Mouse (Mus musculus) heart, embryonic 13.5 days (tissue): Measurements from ENCODE around the gene Arid5b. TPM values are rescaled to one million over a fixed set of nuclear protein-coding genes. Genes with fewer than 3 reads are reported as not detected.

Experiments used
- ATAC-seq: fragments of 200-750 bp; cut with Nextera tagmentation; 2 replicates; pipeline ENCODE4 v1.8.0; 2017; ENCODE audit warnings: moderate TSS enrichment; ENCODE audit not compliant: insufficient number of reproducible peaks, low FRiP score, low TSS enrichment; ENCODE audit errors: extremely low read depth
- H3K27ac ChIP-seq: fragments of 300-500 bp; sonication (generic); replicated peaks from 2 replicates; pipeline ENCODE4 v1.5.1; 2015; ENCODE audit warnings: moderate library complexity, mild to moderate bottlenecking, inconsistent platforms
- H3K27me3 ChIP-seq: fragments of 300-500 bp; sonication (generic); replicated peaks from 2 replicates; pipeline ENCODE4 v1.6.1; 2015; ENCODE audit warnings: mild to moderate bottlenecking, inconsistent platforms
- H3K36me3 ChIP-seq: fragments of 300-500 bp; sonication (generic); 2 replicates; pipeline ENCODE4 v1.6.1; 2015; ENCODE audit warnings: mild to moderate bottlenecking, inconsistent platforms
- H3K4me1 ChIP-seq: fragments of 300-500 bp; sonication (generic); 2 replicates; pipeline ENCODE4 v1.6.1; 2015; ENCODE audit warnings: inconsistent platforms
- H3K4me2 ChIP-seq: fragments of 300-500 bp; sonication (generic); 2 replicates; pipeline ENCODE4 v1.6.1; 2015; ENCODE audit warnings: inconsistent platforms, mild to moderate bottlenecking, moderate library complexity
- H3K4me3 ChIP-seq: fragments of 300-500 bp; sonication (generic); 2 replicates; pipeline ENCODE4 v1.5.1; 2015; ENCODE audit warnings: moderate library complexity, mild to moderate bottlenecking, inconsistent platforms
- H3K9ac ChIP-seq: fragments of 300-500 bp; sonication (generic); 2 replicates; pipeline ENCODE4 v1.6.1; 2015; ENCODE audit warnings: inconsistent platforms, mild to moderate bottlenecking, moderate library complexity
- H3K9me3 ChIP-seq: fragments of 300-500 bp; sonication (generic); 2 replicates; pipeline ENCODE4 v1.6.1; 2016; ENCODE audit warnings: inconsistent platforms
- WGBS: fragments of 180-500 bp; shearing (Covaris S2); methylation state at CpG from one replicate; pipeline ENCODE4 v1.1.7; 2015; ENCODE audit warnings: mixed read lengths; 5-methylcytosine and 5-hydroxymethylcytosine counted together
- polyA plus RNA-seq: library from polyadenylated mRNA; unstranded; fragments of >200 nt; fragmentation: Nextera tagmentation; extraction: Ambion mirVana; gene quantifications from 2 replicates; pipeline ENCODE4 v1.2.1, GENCODE M21; 2015

Gene Arid5b
- polyA plus RNA-seq, 1 experiment from 2014 or later = 17.9 TPM

- H3K9me3 ChIP-seq = no peaks in the 10 kb centered on the region
- 81% methylated on average over 5 of the region's 5 CpGs for WGBS
- H3K4me3 ChIP-seq = no peak overlapping the region
- H3K4me1 ChIP-seq = peaks cover 85% of the 10 kb centered on the region
- ATAC-seq = no peak
- H3K36me3 ChIP-seq = peaks cover 44% of the 10 kb centered on the region
- H3K9ac ChIP-seq = no peak overlapping the region
- H3K4me2 ChIP-seq = peak overlapping the region; percentile 4; the same call in 1 of the 2 replicates
- no peak overlapping the region for H3K27ac ChIP-seq
- no peaks in the 10 kb centered on the region for H3K27me3 ChIP-seq
Observed at GRCm38 (mm10) chr10:68132154-68132553, 146.4 kb downstream of the Arid5b start.

GRCm38 (mm10) chr10:68129651-68130050 lies 148.9 kb downstream of the Arid5b start:
- no peak for ATAC-seq
- 0 out of 2 replicates have a peak overlapping the region, but pooled peaks have one; percentile 5 for H3K27ac ChIP-seq
- H3K4me2 ChIP-seq = no peak overlapping the region
- peaks cover 85% of the 10 kb centered on the region for H3K4me1 ChIP-seq
- no peak overlapping the region for H3K4me3 ChIP-seq
- peak overlapping the region; percentile 4; the same call in 1 of the 2 replicates for H3K9ac ChIP-seq
- H3K27me3 ChIP-seq = no peaks in the 10 kb centered on the region
- 58% methylated on average over 7 of the region's 7 CpGs for WGBS
- no peaks in the 10 kb centered on the region for H3K9me3 ChIP-seq
- H3K36me3 ChIP-seq = peaks cover 66% of the 10 kb centered on the region

- peak overlapping the region; percentile 9; the same call in 1 of the 2 replicates for H3K9ac ChIP-seq
- H3K9me3 ChIP-seq = no peaks in the 10 kb centered on the region
- H3K27ac ChIP-seq = peak overlapping the region; percentile 76
- ATAC-seq = no peak
- H3K4me1 ChIP-seq = peaks cover 78% of the 10 kb centered on the region
- H3K27me3 ChIP-seq = no peaks in the 10 kb centered on the region
- H3K4me3 ChIP-seq = no peak overlapping the region
- WGBS = 78% methylated on average over 3 of the region's 3 CpGs
- H3K4me2 ChIP-seq = peak overlapping the region; percentile 44
- peaks cover 73% of the 10 kb centered on the region for H3K36me3 ChIP-seq
Observed at GRCm38 (mm10) chr10:68129009-68129408, 149.5 kb downstream of the Arid5b start.

- Histone ChIP-seq H3K27ac (peak overlapping the region; percentile 76), H3K4me1 (peaks cover 73% of the 10 kb centered on the region), H3K4me3 (no peak overlapping the region), H3K9ac (peak overlapping the region; percentile 9; the same call in 1 of the 2 replicates), H3K4me2 (peak overlapping the region; percentile 44), H3K36me3 (peaks cover 76% of the 10 kb centered on the region), H3K27me3 (no peaks in the 10 kb centered on the region), H3K9me3 (no peaks in the 10 kb centered on the region)
- 36% methylated on average over 10 of the region's 10 CpGs for WGBS
- no peak for ATAC-seq
Observed at GRCm38 (mm10) chr10:68128441-68128848, 150.1 kb downstream of the Arid5b start.

GRCm38 (mm10) chr10:68127604-68128256 lies 150.8 kb downstream of the Arid5b start:
- ATAC-seq = no peak
- Histone ChIP-seq H3K9me3 (no peaks in the 10 kb centered on the region), H3K27me3 (no peaks in the 10 kb centered on the region), H3K4me3 (no peak overlapping the region), H3K36me3 (peaks cover 73% of the 10 kb centered on the region), H3K4me2 (peak overlapping the region; percentile 44), H3K4me1 (peaks cover 65% of the 10 kb centered on the region), H3K9ac (0 out of 2 replicates have a peak overlapping the region, but pooled peaks have one; percentile 37), H3K27ac (peak overlapping the region; percentile 76)
- 43% methylated on average over 6 of the region's 6 CpGs for whole genome bisulfite sequencing

- ATAC-seq = no peak
- no peaks in the 10 kb centered on the region for H3K9me3 ChIP-seq
- no peak overlapping the region for H3K9ac ChIP-seq
- peaks cover 59% of the 10 kb centered on the region for H3K4me1 ChIP-seq
- 9% methylated on average over 2 of the region's 2 CpGs for WGBS
- H3K27me3 ChIP-seq = no peaks in the 10 kb centered on the region
- H3K4me3 ChIP-seq = no peak overlapping the region
- H3K36me3 ChIP-seq = peaks cover 71% of the 10 kb centered on the region
- no peak overlapping the region for H3K4me2 ChIP-seq
- H3K27ac ChIP-seq = peak overlapping the region; percentile 76
Observed at GRCm38 (mm10) chr10:68127104-68127503, 151.4 kb downstream of the Arid5b start.

GRCm38 (mm10) chr10:68126551-68126950 lies 152.0 kb downstream of the Arid5b start:
- 68% methylated on average over 2 of the region's 2 CpGs for WGBS
- H3K4me2 ChIP-seq = no peak overlapping the region
- H3K36me3 ChIP-seq = peaks cover 71% of the 10 kb centered on the region
- H3K27me3 ChIP-seq = no peaks in the 10 kb centered on the region
- no peak for ATAC-seq
- H3K27ac ChIP-seq = peak overlapping the region; percentile 76
- H3K9ac ChIP-seq = no peak overlapping the region
- H3K9me3 ChIP-seq = no peaks in the 10 kb centered on the region
- H3K4me1 ChIP-seq = peaks cover 56% of the 10 kb centered on the region
- H3K4me3 ChIP-seq = no peak overlapping the region

- Histone ChIP-seq H3K9me3 (no peaks in the 10 kb centered on the region), H3K9ac (no peak overlapping the region), H3K4me1 (peaks cover 55% of the 10 kb centered on the region), H3K27ac (no peak overlapping the region), H3K4me3 (no peak overlapping the region), H3K36me3 (peaks cover 71% of the 10 kb centered on the region), H3K4me2 (no peak overlapping the region), H3K27me3 (no peaks in the 10 kb centered on the region)
- 58% methylated on average over 8 of the region's 8 CpGs for WGBS
- no peak for ATAC-seq
Observed at GRCm38 (mm10) chr10:68125919-68126550, 152.5 kb downstream of the Arid5b start.

GRCm38 (mm10) chr10:68124985-68125384 lies 153.6 kb downstream of the Arid5b start:
- H3K27me3 ChIP-seq = no peaks in the 10 kb centered on the region
- no peak overlapping the region for H3K4me3 ChIP-seq
- peaks cover 68% of the 10 kb centered on the region for H3K36me3 ChIP-seq
- WGBS = 54% methylated on average over 2 of the region's 2 CpGs
- no peak overlapping the region for H3K9ac ChIP-seq
- no peaks in the 10 kb centered on the region for H3K9me3 ChIP-seq
- no peak overlapping the region for H3K27ac ChIP-seq
- no peak overlapping the region for H3K4me2 ChIP-seq
- peaks cover 56% of the 10 kb centered on the region for H3K4me1 ChIP-seq
- ATAC-seq = no peak

GRCm38 (mm10) chr10:68123446-68123845 lies 155.1 kb downstream of the Arid5b start:
- Histone ChIP-seq H3K36me3 (peaks cover 74% of the 10 kb centered on the region), H3K4me1 (peaks cover 56% of the 10 kb centered on the region), H3K9ac (no peak overlapping the region), H3K27ac (no peak overlapping the region), H3K27me3 (no peaks in the 10 kb centered on the region), H3K4me3 (no peak overlapping the region), H3K4me2 (no peak overlapping the region), H3K9me3 (no peaks in the 10 kb centered on the region)
- no peak for ATAC-seq
- WGBS = 74% methylated on average over 4 of the region's 4 CpGs

- 68% methylated on average over 4 of the region's 4 CpGs for WGBS
- no peak for ATAC-seq
Observed at GRCm38 (mm10) chr10:68121960-68122359, 156.6 kb downstream of the Arid5b start.

More at GRCm38 (mm10) chr10:68121960-68122359, 156.6 kb downstream of the Arid5b start:
- H3K4me2 ChIP-seq = no peak overlapping the region
- no peaks in the 10 kb centered on the region for H3K9me3 ChIP-seq
- H3K36me3 ChIP-seq = peaks cover 86% of the 10 kb centered on the region
- H3K27me3 ChIP-seq = no peaks in the 10 kb centered on the region
- H3K9ac ChIP-seq = no peak overlapping the region
- H3K27ac ChIP-seq = no peak overlapping the region
- H3K4me1 ChIP-seq = peaks cover 46% of the 10 kb centered on the region
- H3K4me3 ChIP-seq = no peak overlapping the region
